Mouse (Mus musculus) C2C12 (cell line): ENCODE measurements around the gene Ptpn18. TPM values are rescaled to one million over a fixed set of nuclear protein-coding genes. Genes with fewer than 3 reads are reported as not detected.

Source experiments
- H3K27me3 ChIP-seq: one replicate; pipeline ENCODE4 v1.6.1; 2011; ENCODE audit not compliant: control insufficient read depth, insufficient read depth, insufficient read length
- H3K36me3 ChIP-seq: one replicate; pipeline ENCODE4 v1.6.1; 2011; ENCODE audit not compliant: control insufficient read depth, insufficient read depth
- H3K4me3 ChIP-seq: one replicate; pipeline ENCODE4 v1.5.1; 2011; ENCODE audit warnings: mild to moderate bottlenecking, control low read depth; ENCODE audit not compliant: poor library complexity, insufficient read depth, severe bottlenecking
- H3K79me2 ChIP-seq: one replicate; pipeline ENCODE4 v1.6.1; 2011; ENCODE audit not compliant: control insufficient read depth, insufficient read depth
- H3K79me3 ChIP-seq: one replicate; pipeline ENCODE4 v1.6.1; 2011; ENCODE audit warnings: low read depth, control low read depth
- H3ac ChIP-seq: one replicate; pipeline ENCODE3; 2011; ENCODE audit warnings: low read depth; ENCODE audit not compliant: control insufficient read depth, insufficient read length
- CEBPB ChIP-seq: IDR thresholded peaks from one replicate; pipeline ENCODE4 v1.6.1; 2011; ENCODE audit warnings: low read depth, mild to moderate bottlenecking, control low read depth, moderate library complexity
- CTCF ChIP-seq: IDR thresholded peaks from one replicate; pipeline ENCODE4 v1.5.1; 2011; ENCODE audit not compliant: control insufficient read depth, insufficient read depth, insufficient read length
- FOSL1 ChIP-seq: IDR thresholded peaks from one replicate; pipeline ENCODE4 v1.8.0; 2011; ENCODE audit warnings: mild to moderate bottlenecking, low read length; ENCODE audit not compliant: poor library complexity, insufficient read depth, severe bottlenecking
- MAX ChIP-seq: IDR thresholded peaks from one replicate; pipeline ENCODE4 v1.6.1; 2011; ENCODE audit warnings: mild to moderate bottlenecking, control low read depth
- MYOD1 ChIP-seq: IDR thresholded peaks from one replicate; pipeline ENCODE4 v1.6.1; 2011; ENCODE audit warnings: low read depth; ENCODE audit not compliant: control insufficient read depth, insufficient read length
- MYOG ChIP-seq: IDR thresholded peaks from one replicate; pipeline ENCODE4 v1.6.1; 2011; ENCODE audit not compliant: control insufficient read depth, insufficient read length; ENCODE audit errors: extremely low read depth
- USF1 ChIP-seq: IDR thresholded peaks from one replicate; pipeline ENCODE4 v1.6.1; 2011; ENCODE audit warnings: low read depth, mild to moderate bottlenecking, control low read depth, moderate library complexity
- polyA plus RNA-seq: library from polyadenylated mRNA; unstranded; fragments of >200 nt; fragmentation: generic; extraction: Trizol; gene quantifications from one replicate; pipeline ENCODE4 v1.2.1, GENCODE M21; 2012; ENCODE audit warnings: missing spikeins

Ptpn18 gene
- polyA plus RNA-seq, 1 experiment, result not detected

- peaks cover 4% of the 10 kb centered on the region for H3K27me3 ChIP-seq
- TF ChIP-seq MYOG, result no peak
- no peak for TF ChIP-seq USF1
- TF ChIP-seq CEBPB, result no peak
- TF ChIP-seq MAX, result no peak
- no peak for TF ChIP-seq MYOD1
- no peak for TF ChIP-seq FOSL1
- no peak for TF ChIP-seq CTCF
- no peaks in the 10 kb centered on the region for H3K36me3 ChIP-seq
- H3K79me2 ChIP-seq, result no peaks in the 10 kb centered on the region
- H3K4me3 ChIP-seq, result no peak overlapping the region
- H3ac ChIP-seq, result no peak overlapping the region
- no peaks in the 10 kb centered on the region for H3K79me3 ChIP-seq
Observed at GRCm38 (mm10) chr1:34502991-34503390, 43.4 kb downstream of the Ptpn18 start.

- Histone ChIP-seq H3K79me3 (no peaks in the 10 kb centered on the region), H3K79me2 (no peaks in the 10 kb centered on the region), H3ac (peak overlapping the region; percentile 13), H3K36me3 (no peaks in the 10 kb centered on the region), H3K27me3 (no peaks in the 10 kb centered on the region), H3K4me3 (no peak overlapping the region)
- TF ChIP-seq FOSL1 (no peak), USF1 (no peak), MYOG (no peak), CTCF (no peak), MYOD1 (no peak), CEBPB (no peak), MAX (no peak)
Observed at GRCm38 (mm10) chr1:34505307-34505706, 45.7 kb downstream of the Ptpn18 start.

GRCm38 (mm10) chr1:34505970-34506551, 46.5 kb downstream of the Ptpn18 start:
- H3K36me3 ChIP-seq, result no peaks in the 10 kb centered on the region
- no peak overlapping the region for H3ac ChIP-seq
- no peak for TF ChIP-seq MYOG
- TF ChIP-seq USF1, result no peak
- TF ChIP-seq CEBPB, result no peak
- TF ChIP-seq CTCF, result no peak
- no peak for TF ChIP-seq MYOD1
- TF ChIP-seq FOSL1, result no peak
- no peak for TF ChIP-seq MAX
- no peaks in the 10 kb centered on the region for H3K27me3 ChIP-seq
- H3K4me3 ChIP-seq, result no peak overlapping the region
- no peaks in the 10 kb centered on the region for H3K79me2 ChIP-seq
- H3K79me3 ChIP-seq, result no peaks in the 10 kb centered on the region

- no peak overlapping the region for H3ac ChIP-seq
- H3K36me3 ChIP-seq, result no peaks in the 10 kb centered on the region
- H3K4me3 ChIP-seq, result no peak overlapping the region
- TF ChIP-seq CTCF (no peak), MAX (no peak), MYOD1 (no peak), USF1 (no peak), FOSL1 (no peak), CEBPB (no peak), MYOG (no peak)
- H3K79me2 ChIP-seq, result no peaks in the 10 kb centered on the region
- no peaks in the 10 kb centered on the region for H3K27me3 ChIP-seq
- no peaks in the 10 kb centered on the region for H3K79me3 ChIP-seq
Observed at GRCm38 (mm10) chr1:34507986-34508385, 48.4 kb downstream of the Ptpn18 start.

- Histone ChIP-seq H3K79me2 (no peaks in the 10 kb centered on the region), H3K79me3 (no peaks in the 10 kb centered on the region), H3ac (no peak overlapping the region), H3K27me3 (no peaks in the 10 kb centered on the region), H3K36me3 (no peaks in the 10 kb centered on the region), H3K4me3 (no peak overlapping the region)
- TF ChIP-seq MYOG, result no peak
- no peak for TF ChIP-seq CTCF
- no peak for TF ChIP-seq CEBPB
- no peak for TF ChIP-seq MYOD1
- no peak for TF ChIP-seq MAX
- no peak for TF ChIP-seq FOSL1
- no peak for TF ChIP-seq USF1
Observed at GRCm38 (mm10) chr1:34510575-34510981, 51.0 kb downstream of the Ptpn18 start.

- no peaks in the 10 kb centered on the region for H3K36me3 ChIP-seq
- H3K79me2 ChIP-seq, result no peaks in the 10 kb centered on the region
- H3ac ChIP-seq, result no peak overlapping the region
- no peak overlapping the region for H3K4me3 ChIP-seq
- no peaks in the 10 kb centered on the region for H3K27me3 ChIP-seq
- no peaks in the 10 kb centered on the region for H3K79me3 ChIP-seq
- no peak for TF ChIP-seq CEBPB
- peak; percentile 29 for TF ChIP-seq CTCF
- TF ChIP-seq FOSL1, result no peak
- TF ChIP-seq MYOG, result no peak
Observed at GRCm38 (mm10) chr1:34511027-34511426, 51.5 kb downstream of the Ptpn18 start.
